Mouse (Mus musculus) intestine, embryonic 16.5 days (tissue): ENCODE measurements around the gene Trim72. TPM values are rescaled to one million over a fixed set of nuclear protein-coding genes. Genes with fewer than 3 reads are reported as not detected.
A peak's percentile ranks its signal among the peaks of the same experiment; 100 is the strongest.

ENCODE experiments used
- ATAC-seq: fragments of 200-750 bp; cut with Nextera tagmentation; 2 replicates; pipeline ENCODE4 v1.8.0; 2017; ENCODE audit warnings: moderate TSS enrichment, moderate library complexity
- H3K27ac ChIP-seq: fragments of 300-500 bp; sonication (generic); 2 replicates; pipeline ENCODE4 v1.5.1; 2014; ENCODE audit warnings: mild to moderate bottlenecking, low read length
- H3K27me3 ChIP-seq: fragments of 300-500 bp; sonication (generic); replicated peaks from 2 replicates; pipeline ENCODE4 v1.6.1; 2014; ENCODE audit warnings: low read length, control low read depth, mixed read lengths; ENCODE audit not compliant: control insufficient read depth, insufficient read depth
- H3K36me3 ChIP-seq: fragments of 300-500 bp; sonication (generic); 2 replicates; pipeline ENCODE4 v1.6.1; 2014; ENCODE audit warnings: low read length, control low read depth; ENCODE audit not compliant: control insufficient read depth, insufficient read depth
- H3K4me1 ChIP-seq: fragments of 300-500 bp; sonication (generic); 2 replicates; pipeline ENCODE4 v1.6.1; 2014; ENCODE audit warnings: low read length, control low read depth, mixed read lengths; ENCODE audit not compliant: control insufficient read depth, insufficient read depth
- H3K4me2 ChIP-seq: fragments of 300-500 bp; sonication (generic); 2 replicates; pipeline ENCODE4 v1.6.1; 2014; ENCODE audit warnings: low read depth, low read length, control low read depth
- H3K4me3 ChIP-seq: fragments of 300-500 bp; sonication (generic); 2 replicates; pipeline ENCODE4 v1.5.1; 2014; ENCODE audit warnings: mild to moderate bottlenecking, low read length
- H3K9ac ChIP-seq: fragments of 300-500 bp; sonication (generic); 2 replicates; pipeline ENCODE4 v1.6.1; 2014; ENCODE audit warnings: low read depth, low read length
- H3K9me3 ChIP-seq: fragments of 300-500 bp; sonication (generic); 2 replicates; pipeline ENCODE4 v1.6.1; 2016; ENCODE audit warnings: low read length, control low read depth; ENCODE audit not compliant: control insufficient read depth
- WGBS: fragments of 180-500 bp; shearing (Covaris S2); extraction: QIAGEN DNeasy Blood & Tissue Kit; methylation state at CpG from one replicate; pipeline ENCODE4 v1.1.7; 2014; 5-methylcytosine and 5-hydroxymethylcytosine counted together
- polyA plus RNA-seq: library from polyadenylated mRNA; unstranded; fragments of >200 nt; fragmentation: Nextera tagmentation; extraction: Ambion mirVana; gene quantifications from 2 replicates; pipeline ENCODE4 v1.2.1, GENCODE M21; 2015

The Trim72 gene
- polyA plus RNA-seq, 1 experiment from 2014 or later, result 0.38 TPM

- H3K4me2 ChIP-seq, result no peak overlapping the region
- H3K9ac ChIP-seq, result no peak overlapping the region
- no peak overlapping the region for H3K4me3 ChIP-seq
- H3K9me3 ChIP-seq, result no peaks in the 10 kb centered on the region
- 63% methylated on average over 8 of the region's 8 CpGs for WGBS
- no peaks in the 10 kb centered on the region for H3K36me3 ChIP-seq
- ATAC-seq, result no peak
- no peaks in the 10 kb centered on the region for H3K27me3 ChIP-seq
- H3K4me1 ChIP-seq, result no peaks in the 10 kb centered on the region
- no peak overlapping the region for H3K27ac ChIP-seq
These were observed 19.2 kb downstream of the Trim72 start for GRCm38 (mm10) chr7:128022974-128023373.

- H3K27me3 ChIP-seq, result no peaks in the 10 kb centered on the region
- H3K4me3 ChIP-seq, result no peak overlapping the region
- ATAC-seq, result no peak
- no peaks in the 10 kb centered on the region for H3K4me1 ChIP-seq
- no peak overlapping the region for H3K4me2 ChIP-seq
- H3K27ac ChIP-seq, result no peak overlapping the region
- no peak overlapping the region for H3K9ac ChIP-seq
- no peaks in the 10 kb centered on the region for H3K9me3 ChIP-seq
- 92% methylated on average over 4 of the region's 4 CpGs for WGBS
- H3K36me3 ChIP-seq, result no peaks in the 10 kb centered on the region
These were observed 19.8 kb downstream of the Trim72 start for GRCm38 (mm10) chr7:128023565-128023964.

GRCm38 (mm10) chr7:128024364-128024763 is 20.6 kb downstream of the Trim72 start:
- Histone ChIP-seq H3K9me3 (no peaks in the 10 kb centered on the region), H3K9ac (no peak overlapping the region), H3K4me1 (no peaks in the 10 kb centered on the region), H3K4me3 (no peak overlapping the region), H3K4me2 (no peak overlapping the region), H3K27ac (no peak overlapping the region), H3K36me3 (no peaks in the 10 kb centered on the region), H3K27me3 (no peaks in the 10 kb centered on the region)
- no peak for ATAC-seq
- WGBS, result 85% methylated on average over 9 of the region's 9 CpGs

DNA sequence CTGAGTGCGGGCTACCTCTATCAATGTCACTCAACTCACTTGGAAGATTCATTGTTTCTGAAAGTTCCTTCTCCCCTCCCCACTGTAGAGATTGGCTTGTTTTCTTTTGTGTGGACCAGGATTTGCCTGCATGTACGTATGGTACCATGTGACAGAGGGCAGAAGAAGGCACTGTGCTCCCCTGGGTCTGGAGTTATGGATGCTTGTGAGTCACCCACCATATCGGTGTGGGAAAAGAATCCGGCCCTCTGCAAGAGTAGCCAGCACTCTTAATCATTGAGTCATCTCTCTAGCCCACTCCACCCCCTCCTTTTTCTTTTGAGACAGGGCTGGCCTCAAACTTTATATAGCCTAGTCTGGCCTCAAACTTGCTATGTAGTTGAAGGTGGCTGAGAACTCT is 21.2 kb downstream of the Trim72 start:
- WGBS, result 74% methylated on average over 4 of the region's 4 CpGs
- Histone ChIP-seq H3K4me1 (no peaks in the 10 kb centered on the region), H3K27me3 (no peaks in the 10 kb centered on the region), H3K4me2 (no peak overlapping the region), H3K9ac (no peak overlapping the region), H3K4me3 (no peak overlapping the region), H3K9me3 (no peaks in the 10 kb centered on the region), H3K27ac (no peak overlapping the region), H3K36me3 (no peaks in the 10 kb centered on the region)
- ATAC-seq, result no peak

DNA sequence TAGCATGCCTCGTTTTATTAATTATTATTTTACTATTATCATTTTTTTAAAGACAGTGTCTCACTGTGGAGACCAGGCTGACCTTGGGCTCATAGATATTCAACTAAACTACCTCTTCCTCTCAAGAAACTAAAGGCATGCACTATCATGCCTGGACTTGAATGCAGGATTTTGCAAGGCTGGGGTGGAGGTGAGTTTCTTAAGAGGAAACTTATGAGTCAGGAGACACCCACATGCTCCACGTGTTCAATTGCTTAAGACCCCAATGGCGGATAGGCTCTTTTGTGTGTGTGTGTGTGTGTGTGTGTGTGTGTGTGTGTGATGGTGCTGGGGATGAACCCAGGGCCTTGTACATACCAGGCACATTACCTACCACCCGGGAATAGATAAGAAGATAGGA is 21.6 kb downstream of the Trim72 start:
- 73% methylated on average over 4 of the region's 4 CpGs for WGBS

GRCm38 (mm10) chr7:128031403-128031976 is 27.7 kb downstream of the Trim72 start:
- Histone ChIP-seq H3K27me3 (no peaks in the 10 kb centered on the region), H3K4me1 (no peaks in the 10 kb centered on the region), H3K36me3 (no peaks in the 10 kb centered on the region), H3K27ac (peak overlapping the region; percentile 88), H3K4me2 (peak overlapping the region; percentile 31), H3K9ac (peak overlapping the region; percentile 25; the same call in 1 of the 2 replicates), H3K4me3 (no peak overlapping the region), H3K9me3 (no peaks in the 10 kb centered on the region)
- WGBS, result 37% methylated on average over 9 of the region's 9 CpGs
- ATAC-seq, result peak; percentile 80

More for the DNA sequence above, 21.6 kb downstream of the Trim72 start:
- Histone ChIP-seq H3K36me3 (no peaks in the 10 kb centered on the region), H3K27me3 (no peaks in the 10 kb centered on the region), H3K4me1 (no peaks in the 10 kb centered on the region), H3K9me3 (no peaks in the 10 kb centered on the region), H3K4me3 (no peak overlapping the region), H3K27ac (no peak overlapping the region), H3K9ac (no peak overlapping the region), H3K4me2 (no peak overlapping the region)
- ATAC-seq, result no peak

- Histone ChIP-seq H3K27me3 (no peaks in the 10 kb centered on the region), H3K27ac (peak overlapping the region; percentile 88), H3K9ac (0 out of 2 replicates have a peak overlapping the region, but pooled peaks have one; percentile 25), H3K4me2 (peak overlapping the region; percentile 31), H3K9me3 (no peaks in the 10 kb centered on the region), H3K4me3 (peak overlapping the region; percentile 5; the same call in 1 of the 2 replicates), H3K4me1 (no peaks in the 10 kb centered on the region), H3K36me3 (no peaks in the 10 kb centered on the region)
- WGBS, result 61% methylated on average over 5 of the region's 5 CpGs
- peak; percentile 95 for ATAC-seq
These were observed 28.7 kb downstream of the Trim72 start for GRCm38 (mm10) chr7:128032290-128032988.

GRCm38 (mm10) chr7:128032989-128033293 is 29.2 kb downstream of the Trim72 start:
- no peak overlapping the region for H3K4me3 ChIP-seq
- H3K9ac ChIP-seq, result 0 out of 2 replicates have a peak overlapping the region, but pooled peaks have one; percentile 10
- 80% methylated on average over 3 of the region's 3 CpGs for WGBS
- peak; percentile 54 for ATAC-seq
- H3K9me3 ChIP-seq, result no peaks in the 10 kb centered on the region
- no peaks in the 10 kb centered on the region for H3K36me3 ChIP-seq
- no peaks in the 10 kb centered on the region for H3K4me1 ChIP-seq
- H3K27ac ChIP-seq, result peak overlapping the region; percentile 88
- H3K27me3 ChIP-seq, result no peaks in the 10 kb centered on the region
- no peak overlapping the region for H3K4me2 ChIP-seq

GRCm38 (mm10) chr7:128033616-128034015 is 29.9 kb downstream of the Trim72 start:
- 84% methylated on average over 4 of the region's 4 CpGs for WGBS
- H3K9me3 ChIP-seq, result no peaks in the 10 kb centered on the region

More at GRCm38 (mm10) chr7:128033616-128034015, 29.9 kb downstream of the Trim72 start:
- Histone ChIP-seq H3K4me2 (no peak overlapping the region), H3K4me3 (no peak overlapping the region), H3K27me3 (no peaks in the 10 kb centered on the region), H3K9ac (no peak overlapping the region), H3K27ac (peak overlapping the region; percentile 88), H3K36me3 (no peaks in the 10 kb centered on the region), H3K4me1 (no peaks in the 10 kb centered on the region)
- no peak for ATAC-seq
